ENCODE assay signal across 24 mouse cellular contexts in genomic region chr1:185828486-185828885, GRCm38 (mm10).
"Had no signal": no experiment of that assay in that cellular context is flagged by ENCODE, and none has a peak within 500 bp of the region (broad histone marks: within the 10 kb centered on the region; RNA-seq: fewer than 3 reads in every experiment).

No protein-coding gene starts in this region.

- H3K27ac ChIP-seq: embryonic facial prominence, embryonic 10.5 days; embryonic facial prominence, embryonic 12.5 days; embryonic facial prominence, embryonic 13.5 days; embryonic facial prominence, embryonic 15.5 days; forebrain, embryonic 10.5 days; forebrain, embryonic 12.5 days; forebrain, embryonic 13.5 days; forebrain, embryonic 15.5 days; gastrocnemius, adult 2 months; heart, adult 2 months; heart, embryonic 10.5 days had no signal

- DNase-seq: cerebellum, adult 9-10 months; cerebellum, adult 9-11 months; cerebellum, postnatal 25 days; cerebellum, postnatal 36 days; embryo, embryonic 11 days; forebrain, postnatal 0 days; gastrocnemius, adult 2 months; gastrocnemius, postnatal 10 days; gastrocnemius, postnatal 14 days; gastrocnemius, postnatal 25 days; gastrocnemius, postnatal 36 days; heart, adult 11 months; heart, adult 18-20 months; heart, adult 2 months had no signal

- H3K27me3 ChIP-seq: embryonic facial prominence, embryonic 12.5 days; embryonic facial prominence, embryonic 13.5 days; embryonic facial prominence, embryonic 15.5 days; forebrain, embryonic 12.5 days; forebrain, embryonic 13.5 days; forebrain, embryonic 15.5 days had no signal

- H3K4me3 ChIP-seq: embryonic facial prominence, embryonic 10.5 days; embryonic facial prominence, embryonic 12.5 days; embryonic facial prominence, embryonic 13.5 days; embryonic facial prominence, embryonic 15.5 days; erythroblast, embryonic 14.5 days; forebrain, embryonic 10.5 days; forebrain, embryonic 12.5 days; forebrain, embryonic 13.5 days; forebrain, embryonic 15.5 days; gastrocnemius, adult 2 months; heart, adult 2 months; heart, embryonic 10.5 days had no signal

- H3K4me1 ChIP-seq: embryonic facial prominence, embryonic 12.5 days; embryonic facial prominence, embryonic 13.5 days; embryonic facial prominence, embryonic 15.5 days; forebrain, embryonic 12.5 days; forebrain, embryonic 15.5 days had no signal
